Mouse (Mus musculus): ENCODE measurements at regions not wholly inside any gene's neighbourhood (a gene's known extent, or its start where the extent isn't known, plus 50 kb on each side); places are given as distances from the start of the nearest gene placed in this dataset.

DNA sequence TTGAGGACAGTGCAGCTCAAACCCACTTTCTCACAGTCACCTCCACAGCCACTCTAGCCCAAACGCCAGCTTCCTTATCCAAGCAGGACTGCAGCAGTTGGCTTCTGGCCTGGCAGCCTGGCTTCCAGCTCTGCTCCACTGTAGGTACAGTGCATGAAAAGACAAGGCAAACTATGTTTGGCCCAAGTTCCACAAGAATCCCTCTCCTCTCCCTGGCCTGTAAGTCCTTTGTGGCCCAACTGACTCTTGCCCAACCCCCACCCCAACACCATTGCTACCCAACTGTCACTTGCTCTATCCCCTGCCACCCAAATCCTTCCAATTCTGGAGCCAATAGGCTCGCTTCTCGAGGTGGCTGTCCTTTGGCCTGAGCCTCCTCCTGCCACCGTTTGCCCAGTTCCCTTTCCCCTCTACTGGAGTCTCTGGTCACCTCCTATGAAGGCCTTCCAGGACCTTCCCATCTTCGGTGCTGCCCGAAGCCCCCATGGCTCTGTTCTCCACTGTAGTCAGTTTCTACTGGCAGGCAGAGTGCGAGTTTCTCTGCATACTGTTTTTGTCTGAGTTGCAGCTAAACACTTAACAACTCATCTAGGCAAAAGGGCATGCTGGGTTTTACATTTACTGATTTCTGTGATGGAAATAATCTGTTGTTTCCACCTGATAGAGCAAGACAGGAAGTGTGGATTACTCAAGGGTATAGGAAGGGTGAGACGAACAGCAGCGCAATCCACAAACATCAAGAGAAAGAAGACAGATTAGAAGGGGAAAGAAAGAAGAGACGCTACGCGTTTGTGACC lies 84.4 kb upstream of the Ptpn1 start:
- DNase-seq: no peak

DNA sequence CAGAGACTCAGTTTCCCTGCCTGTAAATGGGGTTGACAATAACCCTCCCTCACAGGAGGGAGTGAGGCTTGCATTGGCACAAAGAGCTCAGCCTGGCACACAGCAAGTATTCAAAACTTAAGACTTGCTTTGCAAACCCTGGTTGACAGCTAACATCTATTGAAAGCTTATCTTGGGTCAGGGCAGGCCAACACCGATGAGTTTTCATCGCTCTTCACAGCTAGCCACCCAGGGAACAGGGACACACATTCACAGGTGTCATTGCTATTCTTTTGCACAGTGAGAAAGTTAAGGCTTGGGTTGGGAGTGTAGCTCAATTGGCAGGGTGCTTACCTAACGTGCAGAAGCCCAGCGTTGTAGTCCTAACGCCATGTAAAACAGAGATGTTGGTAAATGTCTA lies 86.5 kb upstream of the Ptpn1 start:
- no peak for DNase-seq

DNA sequence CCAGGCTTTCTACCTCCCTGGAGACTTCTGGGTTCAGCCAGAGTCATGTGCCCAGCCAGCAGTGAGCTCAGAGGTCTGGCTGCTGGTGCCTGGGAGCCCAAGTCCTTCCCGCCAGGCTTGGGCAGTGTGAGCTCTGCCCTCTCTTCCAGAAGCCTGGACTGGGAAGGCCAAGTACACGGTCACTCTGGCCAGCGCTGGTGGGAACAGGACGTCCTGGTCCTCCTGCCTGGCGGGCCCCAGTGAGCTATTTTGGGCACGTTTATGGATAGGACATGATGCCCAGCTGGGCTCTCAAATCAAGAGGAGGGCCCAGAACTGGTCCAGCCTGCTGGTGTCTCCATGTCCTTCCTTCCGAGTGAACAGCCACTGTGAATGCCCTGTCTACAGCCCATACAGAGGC lies 87.3 kb upstream of the Ptpn1 start:
- no peak for DNase-seq

DNA sequence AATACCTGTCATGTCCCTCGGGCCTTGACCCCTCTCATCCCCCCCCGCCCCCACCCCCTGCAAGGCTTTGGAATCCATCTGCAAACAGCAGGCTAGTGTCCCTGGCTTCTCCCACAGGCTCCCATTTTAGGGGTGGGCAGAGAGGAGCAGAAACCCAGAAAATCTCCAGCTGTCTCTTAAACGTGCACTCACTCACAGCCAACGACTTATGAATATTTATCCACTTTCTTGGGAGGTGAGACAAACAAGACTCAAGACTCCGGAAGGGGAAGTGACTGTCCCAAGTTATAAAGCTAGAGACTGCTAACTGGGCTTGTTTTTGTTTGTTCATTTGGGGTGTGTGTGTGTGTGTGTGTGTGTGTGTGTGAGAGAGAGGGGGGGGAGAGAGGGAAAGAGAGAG lies 87.9 kb upstream of the Ptpn1 start:
- no peak for DNase-seq

DNA sequence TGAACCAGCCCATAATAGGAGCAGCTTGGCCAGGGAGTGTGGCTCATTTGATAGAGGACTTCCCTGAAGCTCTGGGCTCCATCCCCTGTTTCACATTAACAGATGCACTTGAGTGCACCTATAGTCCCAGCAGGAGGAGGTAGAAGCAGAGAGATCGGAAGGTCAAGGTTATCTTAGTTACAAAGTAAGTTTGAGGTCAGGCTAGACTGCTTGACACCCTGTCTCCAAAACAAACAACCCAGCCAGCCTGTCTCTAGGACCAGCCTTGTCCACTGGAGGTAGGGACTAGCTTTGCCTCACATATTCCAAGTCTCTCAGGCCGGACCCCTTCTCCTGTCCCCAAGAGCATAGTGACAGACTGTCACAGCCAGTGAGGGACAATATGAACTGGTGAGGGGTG lies 88.9 kb upstream of the Ptpn1 start:
- DNase-seq: no peak

DNA sequence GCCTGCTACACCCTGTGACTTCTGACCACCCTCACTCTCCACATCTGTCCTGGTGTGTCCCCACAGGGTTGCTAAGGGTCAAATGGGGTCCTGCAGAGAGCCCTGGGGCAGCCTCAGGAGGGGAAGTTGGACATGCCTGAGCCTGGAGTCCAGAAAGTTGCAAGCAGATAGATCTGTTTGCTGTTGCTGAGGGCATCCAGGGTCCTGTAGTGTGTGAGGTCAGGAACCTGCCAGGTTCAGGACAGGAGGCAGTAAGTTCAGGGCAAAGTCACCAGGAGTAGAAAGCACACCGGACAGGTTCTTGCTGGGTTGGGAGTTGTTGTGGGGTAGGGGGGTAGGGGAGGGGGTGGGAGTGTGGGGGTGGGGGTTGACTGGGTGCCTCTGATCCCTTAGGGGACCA lies 89.4 kb upstream of the Ptpn1 start:
- no peak for DNase-seq

DNA sequence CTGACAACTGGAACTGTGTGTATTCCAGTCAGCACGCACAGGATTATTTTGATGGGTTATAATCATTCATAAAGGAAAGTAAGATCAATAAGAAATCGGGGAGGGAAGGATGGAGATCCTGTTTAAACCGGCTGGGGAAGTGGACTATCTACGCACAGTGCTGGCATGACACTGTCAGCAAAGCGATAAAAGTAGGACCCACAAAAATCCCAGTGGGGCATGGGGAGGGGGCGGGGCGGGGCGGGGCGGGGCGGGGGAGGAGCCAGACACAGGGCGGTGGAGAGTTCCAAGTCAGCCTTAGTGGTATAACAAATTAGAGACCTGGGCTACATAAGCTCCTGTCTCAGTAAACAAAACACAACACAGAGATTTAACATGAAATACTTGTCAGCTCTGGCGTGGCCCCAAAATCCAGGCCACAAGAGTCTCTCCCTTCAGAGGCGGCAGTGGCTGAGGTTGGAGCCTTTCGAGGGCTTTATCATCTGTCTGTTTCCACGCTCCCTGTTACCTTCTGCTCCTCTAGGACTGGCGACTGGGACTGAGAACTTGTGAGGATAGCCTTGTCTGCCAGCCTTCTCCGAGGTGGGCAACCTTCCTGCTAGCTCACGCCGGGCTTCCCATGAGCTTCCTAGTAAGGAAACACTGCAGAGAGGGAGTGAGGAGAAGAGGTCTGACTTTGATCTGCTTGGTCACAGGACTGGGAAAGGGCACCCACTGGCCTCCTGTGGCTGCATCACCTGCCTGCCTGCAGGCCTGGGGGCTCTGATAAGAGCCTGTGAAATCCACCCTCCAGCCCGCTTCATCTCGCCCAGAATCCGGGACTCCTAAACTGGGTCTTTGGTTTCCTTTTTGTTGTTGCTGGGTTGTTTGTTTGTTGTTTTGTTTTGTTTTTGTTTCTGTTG lies 90.3 kb upstream of the Ptpn1 start:
- DNase-seq: no peak

DNA sequence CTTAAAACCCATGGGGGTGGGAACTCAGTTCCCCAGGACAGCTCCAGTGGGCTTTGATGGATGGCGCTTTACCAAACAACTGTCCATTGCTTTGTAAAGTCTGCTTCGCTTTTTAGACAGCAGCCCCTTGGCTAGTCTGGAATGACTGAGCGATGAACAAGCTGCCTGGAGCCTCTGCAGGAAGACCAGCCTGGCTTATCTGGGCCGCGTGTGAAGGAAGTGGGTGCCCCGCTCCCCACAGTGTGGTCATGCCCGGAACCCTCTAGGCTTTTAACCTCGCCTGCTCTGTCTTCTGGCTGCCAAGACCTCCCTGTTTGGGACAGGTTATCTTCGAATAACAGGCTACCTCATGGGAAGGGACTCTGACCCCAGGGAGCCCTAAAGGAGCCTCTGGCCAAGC lies 91.5 kb upstream of the Ptpn1 start:
- DNase-seq: no peak

DNA sequence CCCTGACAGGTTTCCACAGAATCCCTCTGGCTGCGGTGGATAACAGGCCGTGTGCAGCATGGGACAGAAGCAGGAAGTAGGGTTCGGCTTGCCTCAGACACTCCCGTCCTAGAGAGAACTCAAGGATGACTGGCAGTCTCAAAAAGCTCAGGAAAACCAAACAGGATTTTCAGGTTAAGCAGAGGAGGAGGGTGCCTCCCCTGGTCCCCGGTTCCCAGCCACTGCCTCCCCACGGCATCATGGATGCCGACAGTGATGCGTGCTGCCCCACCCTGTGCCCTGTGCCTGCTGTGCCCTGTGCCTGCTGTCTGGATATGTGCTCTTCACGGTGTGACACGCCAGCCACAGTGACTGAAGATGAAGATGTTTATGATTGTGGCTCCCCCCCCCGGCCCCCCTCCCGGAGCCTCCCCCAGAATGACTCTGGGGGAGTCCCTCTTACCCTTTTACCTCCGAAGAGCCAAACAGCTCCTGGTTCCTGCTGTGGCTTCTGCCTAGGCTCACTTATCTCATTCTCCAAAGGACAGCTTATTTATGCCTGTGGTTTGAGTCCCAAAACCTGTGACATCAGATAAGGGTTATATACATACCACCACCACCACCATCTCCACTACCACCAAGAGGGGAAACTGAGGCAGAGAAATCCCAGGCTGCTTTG lies 92.4 kb upstream of the Ptpn1 start:
- DNase-seq: no peak

DNA sequence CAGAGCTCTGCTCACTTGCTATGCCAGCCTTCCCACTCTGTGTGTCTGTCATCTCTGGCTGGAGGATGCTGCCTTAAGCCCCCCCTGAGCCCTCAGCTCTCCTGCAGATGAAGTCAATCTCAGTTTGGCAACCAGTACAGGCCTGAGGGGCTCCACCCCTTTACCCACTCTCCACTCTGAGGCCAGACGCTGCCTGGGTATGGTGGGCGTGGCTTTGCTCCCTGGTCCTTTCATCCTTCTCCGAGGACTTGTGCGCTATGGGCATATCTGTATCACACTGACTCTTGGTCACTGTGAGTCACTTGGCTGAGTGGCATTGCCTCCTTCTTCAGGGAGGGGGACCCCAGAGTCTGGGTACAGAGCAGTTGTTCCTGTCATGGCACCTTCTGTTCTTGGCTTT lies 94.3 kb upstream of the Ptpn1 start:
- no peak for DNase-seq

DNA sequence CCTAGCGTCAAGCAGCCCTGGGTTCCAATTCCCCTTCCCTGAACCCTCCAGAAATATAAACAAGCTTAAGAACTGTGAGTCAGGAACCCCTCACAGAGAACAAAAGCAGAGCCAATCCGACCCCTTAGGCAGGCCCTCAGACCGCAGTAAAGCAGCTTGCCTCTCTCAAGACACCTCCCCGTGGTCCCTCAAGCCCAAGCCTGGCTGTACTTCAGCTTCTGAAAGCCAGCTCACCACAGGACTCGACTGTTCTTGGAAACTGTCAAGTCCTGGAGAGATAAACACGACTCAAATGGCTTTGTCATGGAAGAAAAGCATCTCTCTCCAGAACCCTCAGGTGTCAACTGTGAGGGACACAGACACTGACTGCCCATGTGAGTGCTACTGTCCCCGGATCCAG lies 95.2 kb upstream of the Ptpn1 start:
- no peak for DNase-seq

DNA sequence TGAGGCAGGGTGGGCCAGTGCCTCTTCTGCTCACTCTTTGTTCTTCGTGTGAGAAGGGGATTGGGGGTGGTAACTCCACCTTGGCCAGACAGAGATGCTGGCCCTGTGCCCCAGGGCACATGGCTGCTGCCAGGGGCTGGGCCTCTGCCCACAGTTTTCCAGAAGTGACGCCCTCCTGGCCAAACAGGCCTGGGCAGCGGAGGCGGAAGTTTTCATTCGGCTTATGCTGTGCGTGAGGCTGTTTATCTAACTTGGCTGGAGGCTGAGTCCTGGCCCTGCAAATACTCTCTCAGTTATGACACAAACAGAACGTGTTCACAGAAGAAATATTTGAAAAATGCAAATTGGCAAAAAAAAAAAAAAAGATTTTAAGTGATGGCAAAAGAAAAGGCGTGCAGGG lies 97.3 kb upstream of the Ptpn1 start:
- no peak for DNase-seq

DNA sequence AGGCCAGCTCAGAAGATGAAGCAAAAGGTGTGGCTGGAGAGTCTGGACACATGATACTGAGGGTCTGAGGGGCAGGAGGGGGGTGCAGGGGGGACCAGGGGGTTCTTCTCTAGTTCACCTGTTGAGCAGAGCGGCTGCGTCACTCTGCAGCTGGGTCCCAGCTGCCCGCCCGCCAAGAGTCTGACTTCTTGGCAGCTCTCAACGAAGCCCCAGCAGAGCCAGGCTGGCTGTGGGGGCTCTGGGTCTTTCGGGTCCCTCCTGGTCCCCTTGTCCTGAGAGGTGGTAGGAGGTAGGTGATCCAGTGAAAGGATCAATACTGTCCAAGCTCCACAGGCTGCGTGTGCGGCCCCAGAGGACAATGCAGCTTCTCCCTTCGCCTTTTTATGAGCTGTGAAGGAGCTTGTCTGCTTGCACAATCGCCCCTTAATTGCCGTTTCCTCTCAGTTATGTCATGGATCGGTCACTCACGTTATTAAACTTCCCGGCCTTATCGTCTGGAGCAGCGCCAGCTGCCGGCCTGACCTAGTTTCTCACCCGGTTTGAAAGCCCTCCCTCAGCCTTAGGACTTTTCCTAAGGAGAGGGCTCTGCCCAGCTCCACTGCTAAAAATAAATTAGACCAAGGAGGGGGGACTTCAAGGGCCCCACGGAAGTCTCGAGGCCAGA lies 98.4 kb upstream of the Ptpn1 start:
- no peak for DNase-seq

DNA sequence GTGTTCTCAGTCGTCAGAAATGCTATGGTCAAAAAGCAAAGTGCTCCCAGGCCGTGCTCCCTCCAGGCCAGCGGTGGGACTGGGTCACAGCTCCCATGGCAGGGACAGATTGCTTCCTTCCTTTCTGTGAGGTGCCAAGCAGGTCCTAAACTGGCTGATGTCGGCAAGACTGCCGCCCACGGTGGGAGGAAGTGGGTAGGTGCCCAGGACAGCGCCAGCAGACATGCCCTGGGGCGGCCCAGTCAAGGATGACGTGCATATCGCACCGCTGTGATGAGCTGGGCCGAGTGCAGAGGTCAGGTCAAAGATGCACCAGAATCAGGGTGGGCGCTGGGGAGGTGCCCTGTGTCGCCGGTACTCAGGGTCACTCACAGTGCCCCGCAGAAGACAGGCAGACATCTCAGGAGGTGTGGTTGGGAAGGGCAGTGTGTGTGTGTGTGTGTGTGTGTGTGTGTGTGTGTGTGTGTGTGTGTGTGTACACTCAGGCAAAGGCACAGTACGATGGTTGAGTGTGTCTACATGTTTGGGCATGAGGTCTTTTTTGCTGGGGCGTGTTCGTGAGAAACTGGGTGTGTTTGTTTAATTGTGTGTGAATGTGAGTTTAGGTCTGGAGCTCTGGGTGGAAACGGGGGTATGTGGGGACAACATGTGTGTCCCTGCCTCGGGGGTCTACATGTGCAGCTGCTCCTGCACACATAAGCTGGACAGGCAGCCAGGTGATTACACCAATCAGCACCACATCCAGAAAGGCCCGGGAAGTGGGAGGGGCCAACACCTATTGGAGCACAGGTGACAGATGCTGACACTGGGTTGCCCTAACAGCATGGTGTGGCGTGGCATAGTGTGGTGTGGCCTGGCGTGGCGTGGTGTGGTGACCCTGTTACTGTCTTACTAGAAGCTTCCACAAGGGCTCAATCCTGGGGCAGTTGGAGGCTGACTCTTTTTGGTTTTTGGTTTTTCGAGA lies 100.5 kb upstream of the Ptpn1 start:
- no peak for DNase-seq

DNA sequence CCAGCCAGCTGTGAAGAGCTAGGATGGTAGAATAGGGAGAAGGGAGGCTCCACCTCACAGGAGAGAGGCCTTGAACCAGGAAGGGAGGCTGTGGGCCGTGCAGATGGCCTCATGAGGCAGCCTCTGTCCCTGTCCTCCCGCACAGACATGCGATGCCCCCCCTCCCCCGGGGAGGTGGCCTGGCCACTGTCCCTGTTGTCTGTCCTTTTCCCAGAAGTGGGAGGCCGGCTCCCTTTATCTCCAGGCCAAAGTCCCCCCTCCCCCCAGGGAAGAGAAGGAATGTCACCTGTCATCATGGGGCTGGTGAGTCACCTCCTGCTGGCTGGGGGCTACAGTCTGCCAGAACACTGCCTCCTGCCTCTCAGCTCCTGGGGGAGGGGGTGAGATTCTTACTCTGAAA lies 103.6 kb upstream of the Ptpn1 start:
- DNase-seq: no peak

DNA sequence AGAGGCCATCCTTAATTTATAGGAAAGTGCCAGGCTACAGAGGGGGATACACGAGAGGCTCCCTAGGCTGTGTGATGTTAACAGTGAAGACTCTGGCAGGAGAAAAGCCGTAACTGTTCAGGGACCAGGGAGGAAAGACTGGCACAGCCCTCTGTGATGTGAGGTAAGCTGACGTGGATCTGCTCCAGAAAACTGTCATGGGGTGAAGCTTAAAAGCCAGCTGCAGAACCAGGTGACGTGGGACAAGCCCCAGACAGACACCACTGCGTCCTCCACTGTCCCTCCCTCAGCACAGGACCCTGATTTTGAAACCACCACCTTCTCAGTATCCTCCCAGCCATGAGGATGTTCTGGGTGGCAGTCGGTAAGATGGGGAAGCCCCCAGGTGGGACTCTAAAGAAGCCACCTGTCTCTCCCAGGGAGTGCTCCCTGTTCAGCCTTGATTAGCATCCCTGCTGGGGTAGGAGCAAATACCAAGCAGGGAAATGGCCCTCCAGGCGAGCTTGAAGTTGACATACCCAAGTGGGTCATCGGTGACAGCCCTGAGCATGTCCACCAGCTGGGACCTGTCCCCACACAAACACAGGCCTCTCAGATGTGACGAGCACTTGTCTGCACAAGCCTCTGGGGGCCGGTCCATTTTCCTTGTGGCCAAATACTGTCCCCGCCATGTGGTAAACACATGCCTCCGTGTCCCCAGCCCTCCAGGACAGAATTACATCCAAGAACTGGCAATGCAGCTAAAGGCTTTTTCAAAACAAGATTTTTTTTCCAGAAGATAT lies 104.7 kb upstream of the Ptpn1 start:
- DNase-seq: no peak

DNA sequence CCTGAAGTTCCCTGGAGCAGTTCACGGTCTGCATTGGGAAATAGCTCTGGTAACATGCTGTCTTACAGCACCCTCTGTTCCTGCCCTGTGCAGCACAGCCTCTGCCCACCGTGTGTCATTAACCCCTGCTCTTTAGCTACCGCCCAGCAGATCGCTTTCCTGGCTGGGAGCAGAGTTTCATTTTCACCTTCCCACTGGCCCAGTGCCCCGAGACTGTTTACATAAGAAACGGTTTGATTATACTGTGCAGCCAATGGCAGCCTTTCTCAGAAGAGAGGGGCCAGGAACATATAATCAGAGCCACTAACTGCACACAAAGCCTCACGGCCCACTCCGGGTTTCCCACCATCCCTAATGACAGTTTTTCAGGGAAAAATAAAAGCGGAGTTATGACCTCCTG lies 108.3 kb upstream of the Ptpn1 start:
- no peak for DNase-seq

DNA sequence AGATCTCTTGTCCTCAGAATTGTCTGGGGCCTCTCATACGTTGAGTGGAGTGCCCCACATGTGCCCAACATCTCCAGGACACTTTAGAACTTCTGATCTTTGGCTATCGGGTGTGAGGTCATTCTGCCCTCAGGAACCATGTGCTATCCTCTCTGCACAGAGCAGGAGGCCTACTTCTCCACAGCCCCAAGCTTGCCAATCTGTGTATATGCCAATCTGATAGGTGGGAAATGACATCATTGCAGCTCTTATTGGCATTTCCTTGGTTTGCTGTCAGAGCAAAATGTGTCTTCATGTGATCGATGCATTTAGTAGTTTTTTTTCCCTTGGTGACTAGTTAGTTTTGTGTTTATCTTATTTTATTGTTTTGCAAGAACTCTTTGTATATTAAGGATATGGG lies 108.8 kb upstream of the Ptpn1 start:
- no peak for DNase-seq

DNA sequence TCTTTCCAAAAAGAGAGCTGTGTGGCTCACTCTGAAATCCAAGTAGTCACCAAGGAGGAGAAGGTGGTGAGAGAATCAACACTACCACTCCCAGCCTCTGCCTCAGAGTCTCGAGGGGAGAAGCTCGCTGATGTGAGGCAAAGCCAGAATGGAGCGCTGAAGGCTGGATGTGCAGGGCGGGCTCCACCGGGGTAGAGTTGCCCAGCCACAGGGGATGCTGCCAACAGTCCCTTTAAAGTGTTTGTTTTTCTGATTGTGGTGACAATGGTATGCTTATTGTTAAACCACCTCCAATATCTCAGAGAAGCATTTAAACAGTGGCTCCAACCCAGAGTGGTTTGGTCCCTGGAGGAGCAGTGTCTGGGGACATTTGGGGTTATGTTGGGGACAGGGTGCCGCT lies 110.7 kb upstream of the Ptpn1 start:
- no peak for DNase-seq

DNA sequence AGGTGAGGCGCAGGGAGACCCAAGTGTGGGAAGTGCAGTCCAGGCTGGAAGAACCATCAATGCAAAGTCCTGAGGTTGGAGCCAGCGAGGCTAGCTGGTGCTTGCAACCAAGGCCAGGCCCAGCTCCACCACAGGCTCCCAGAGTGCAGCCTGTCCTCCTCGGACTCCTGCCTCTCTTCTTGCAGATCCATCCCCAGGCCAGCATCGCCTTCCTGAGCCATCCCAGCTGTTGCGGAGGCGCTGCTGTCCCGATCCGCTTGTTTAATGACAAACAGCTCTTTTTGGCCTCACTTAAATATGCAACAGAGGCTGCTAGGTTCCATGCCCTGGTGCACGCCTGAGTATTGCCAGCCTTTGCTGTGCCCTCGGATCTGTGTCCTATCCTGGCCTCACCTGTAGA lies 113.1 kb upstream of the Ptpn1 start:
- no peak for DNase-seq

DNA sequence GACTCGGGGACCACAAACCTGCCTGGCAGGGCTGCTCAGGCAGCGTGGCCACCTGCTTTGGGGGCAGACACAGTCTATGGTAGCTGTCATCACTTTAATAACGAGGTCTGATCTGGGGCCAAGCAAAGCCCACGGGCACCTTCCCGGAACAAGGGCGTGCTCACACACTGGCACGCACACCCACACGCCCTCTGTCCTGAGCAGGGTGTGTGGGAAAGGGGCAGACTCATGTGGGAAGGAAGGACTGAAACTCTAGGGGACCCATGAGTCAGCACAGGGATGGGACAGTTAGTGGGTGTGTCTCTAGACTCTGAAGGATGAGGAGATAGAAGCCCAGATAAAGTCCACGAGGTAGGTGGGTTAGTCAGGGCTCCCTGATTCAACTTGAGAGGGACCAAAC lies 114.8 kb upstream of the Ptpn1 start:
- no peak for DNase-seq
